ENCODE assay signal across 12 mouse cellular contexts in the genomic region with DNA sequence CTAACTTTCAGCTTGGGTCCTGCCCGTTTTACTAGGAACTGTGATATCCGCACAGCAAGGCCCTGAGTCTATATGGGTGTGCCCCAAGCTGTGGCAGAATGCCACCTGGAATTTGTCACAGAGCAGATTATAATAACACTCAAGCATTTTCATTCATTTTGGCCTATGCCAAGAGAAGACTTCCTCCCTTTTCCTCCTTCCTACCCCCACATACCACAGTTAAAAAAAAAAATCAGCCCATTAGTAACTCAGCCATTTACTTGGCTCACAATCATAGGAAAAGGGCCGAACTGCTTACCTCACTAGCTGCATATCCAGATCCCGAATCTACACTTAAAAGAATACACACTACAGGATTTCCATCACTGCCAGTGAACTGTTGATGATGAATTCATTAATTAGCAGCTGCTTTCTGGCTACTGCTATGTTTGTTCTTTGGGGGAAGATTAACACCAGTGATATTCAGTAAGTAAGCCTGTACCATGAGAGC.
DNase-seq lines count a peak whose midpoint lies in the region; ATAC-seq lines count a peak whose summit lies in the region.
"Had no signal": no experiment of that assay in that cellular context is flagged by ENCODE, and none has a peak within 500 bp of the region (broad histone marks: within the 10 kb centered on the region; RNA-seq: fewer than 3 reads in every experiment).

No protein-coding gene starts in this region.

- 68% methylated on average over 4 of the region's 4 CpGs for WGBS in kidney, embryonic 16.5 days
- 47% methylated on average over 4 of the region's 4 CpGs for WGBS in forebrain, embryonic 16.5 days

- H3K9ac ChIP-seq in kidney, embryonic 16.5 days (replicated peaks; ENCODE audit: low read length) = no peak overlapping the region
- H3K9ac ChIP-seq in forebrain, embryonic 16.5 days (replicated peaks; ENCODE audit: low read depth, low read length) = no peak overlapping the region
- H3K9ac ChIP-seq: neural tube, embryonic 13.5 days had no signal

- no peak overlapping the region for H3K4me2 ChIP-seq in kidney, embryonic 16.5 days (replicated peaks; ENCODE audit: low read depth, low read length)
- H3K4me2 ChIP-seq in forebrain, embryonic 16.5 days (ENCODE audit: low read length) = no peak overlapping the region
- H3K4me2 ChIP-seq: neural tube, embryonic 13.5 days had no signal

- intact Hi-C loops in heart, postnatal 14 days (cut with DNase I) = no loop called here
- intact Hi-C loops in left cerebral cortex, postnatal 4 days (cut with DNase I) = no loop called here

- H3K27ac ChIP-seq in kidney, embryonic 16.5 days (ENCODE audit: low read length) = no peak overlapping the region
- H3K27ac ChIP-seq in forebrain, embryonic 16.5 days (ENCODE audit: low read length) = no peak overlapping the region
- H3K27ac ChIP-seq: hindbrain, embryonic 10.5 days; neural tube, embryonic 13.5 days had no signal

- no peaks in the 10 kb centered on the region for H3K27me3 ChIP-seq in kidney, embryonic 16.5 days (ENCODE audit: insufficient read depth, low read length)
- no peaks in the 10 kb centered on the region for H3K27me3 ChIP-seq in forebrain, embryonic 16.5 days (replicated peaks; ENCODE audit: control insufficient read depth, insufficient read depth, low read length)
- H3K27me3 ChIP-seq: neural tube, embryonic 13.5 days had no signal

- no peak overlapping the region for H3K4me3 ChIP-seq in kidney, embryonic 16.5 days (ENCODE audit: low read length)
- H3K4me3 ChIP-seq in forebrain, embryonic 16.5 days (replicated peaks; ENCODE audit: low read length) = no peak overlapping the region
- H3K4me3 ChIP-seq: hindbrain, embryonic 10.5 days; megakaryocyte, embryonic 14.5 days; neural tube, embryonic 13.5 days had no signal

- no peaks in the 10 kb centered on the region for H3K9me3 ChIP-seq in kidney, embryonic 16.5 days (ENCODE audit: low read length)
- H3K9me3 ChIP-seq in forebrain, embryonic 16.5 days (ENCODE audit: control insufficient read depth, low read length) = no peaks in the 10 kb centered on the region
- H3K9me3 ChIP-seq: hindbrain, embryonic 10.5 days; megakaryocyte, embryonic 14.5 days; neural tube, embryonic 13.5 days had no signal

- ATAC-seq in kidney, embryonic 16.5 days (ENCODE audit: low FRiP score, low TSS enrichment) = no peak
- ATAC-seq in forebrain, embryonic 16.5 days = peak; percentile 55

- no peaks in the 10 kb centered on the region for H3K36me3 ChIP-seq in kidney, embryonic 16.5 days (ENCODE audit: insufficient read depth, low read length)
- H3K36me3 ChIP-seq in forebrain, embryonic 16.5 days (ENCODE audit: control insufficient read depth, insufficient read depth) = no peaks in the 10 kb centered on the region
- H3K36me3 ChIP-seq: hindbrain, embryonic 10.5 days; neural tube, embryonic 13.5 days had no signal

- peak; percentile 17 for DNase-seq in kidney, adult 9 months
- peak; percentile 56 to 64 for DNase-seq in heart, postnatal 14 days
- DNase-seq in lung, postnatal 4 days = peak; percentile 70 to 82
- no peak for DNase-seq in left cerebral cortex, postnatal 4 days
- DNase-seq in layer of hippocampus, adult 18-20 months (ENCODE audit: low spot score in 2 of 2) = no peak
- no peak for DNase-seq in adrenal gland, adult 8-10 months
- DNase-seq: adrenal gland, postnatal 10 days had no signal

- H3K4me1 ChIP-seq in kidney, embryonic 16.5 days (ENCODE audit: insufficient read depth, low read length) = peaks cover 6% of the 10 kb centered on the region; the same call in 1 of the 2 replicates
- H3K4me1 ChIP-seq in forebrain, embryonic 16.5 days (replicated peaks; ENCODE audit: control insufficient read depth, insufficient read depth, low read length) = peaks cover 6% of the 10 kb centered on the region
- H3K4me1 ChIP-seq: hindbrain, embryonic 10.5 days had no signal

Comparison
In these comparisons a context has a peak if more than half of its experiments do, and no peak if none do; other contexts are left out.
1. DNase-seq: peak in kidney, adult 9 months (single experiment), heart, postnatal 14 days (2 of 2) and lung, postnatal 4 days (2 of 2); none in left cerebral cortex, postnatal 4 days (single experiment), layer of hippocampus, adult 18-20 months (0 of 2) and adrenal gland, adult 8-10 months (single experiment).